Mouse (Mus musculus) layer of hippocampus, postnatal 14 days (tissue): Measurements from ENCODE around the gene Gm49384. TPM values are rescaled to one million over a fixed set of nuclear protein-coding genes. Genes with fewer than 3 reads are reported as not detected.
A peak's percentile ranks its signal among the peaks of the same experiment; 100 is the strongest.

Source experiments
- DNase-seq, 2 experiments: peaks; one replicate each; pipeline ENCODE4 v3.0.0; 2021 to 2022; ENCODE audit warnings: low spot score in 2 of 2, mixed read lengths in 1 of 2
- total RNA-seq, 2 experiments: library from RNA; stranded (reverse); gene quantifications; 2 replicates each; pipeline ENCODE4 v1.2.3; 2021

Gm49384 gene
- total RNA-seq, 2 experiments from 2014 or later: 3.8 to 4.0 TPM

GRCm38 (mm10) chr12:69207926-69208325 lies 3.9 kb upstream of the Gm49384 start:
- no peak for DNase-seq

GRCm38 (mm10) chr12:69207396-69207795 lies 3.3 kb upstream of the Gm49384 start:
- DNase-seq: no peak

- DNase-seq: no peak
Measured at GRCm38 (mm10) chr12:69198985-69199384, 5.1 kb downstream of the Gm49384 start.

- peak; percentile 61 to 69 for DNase-seq
Measured at GRCm38 (mm10) chr12:69198164-69198535, 5.9 kb downstream of the Gm49384 start, which contains the start of gene Dnaaf2. TSS of gene Dnaaf2 (minus strand) at chr12:69198429.

GRCm38 (mm10) chr12:69197378-69198163 lies 6.5 kb downstream of the Gm49384 start:
- DNase-seq: peak; percentile 40 to 43

- DNase-seq: peak; percentile 64 to 66
Measured at GRCm38 (mm10) chr12:69196444-69197377, 7.4 kb downstream of the Gm49384 start, which contains the start of gene Gm49383. TSS of gene Gm49383 (minus strand) at chr12:69197104.

- no peak for DNase-seq
Measured at GRCm38 (mm10) chr12:69192637-69193036, 11.4 kb downstream of the Gm49384 start.

- no peak for DNase-seq
Measured at GRCm38 (mm10) chr12:69191396-69191795, 12.7 kb downstream of the Gm49384 start.

- no peak for DNase-seq
Measured at GRCm38 (mm10) chr12:69190522-69190921, 13.5 kb downstream of the Gm49384 start.

GRCm38 (mm10) chr12:69190074-69190473 lies 14.0 kb downstream of the Gm49384 start:
- DNase-seq: no peak

GRCm38 (mm10) chr12:69186811-69187471 lies 17.1 kb downstream of the Gm49384 start:
- no peak for DNase-seq

- no peak for DNase-seq
Measured at GRCm38 (mm10) chr12:69185371-69185770, 18.7 kb downstream of the Gm49384 start.

- DNase-seq: peak in 1 of 2 experiments; percentile 47
Measured at GRCm38 (mm10) chr12:69184342-69185295, 19.4 kb downstream of the Gm49384 start.

- peak; percentile 99 for DNase-seq
Measured at GRCm38 (mm10) chr12:69183583-69184308, 20.3 kb downstream of the Gm49384 start, which contains the start of the genes Rpl36al and Mgat2. TSS of gene Rpl36al (minus strand) at chr12:69184083. TSS of gene Mgat2 (plus strand) at chr12:69184157.

GRCm38 (mm10) chr12:69181800-69182199 lies 22.3 kb downstream of the Gm49384 start:
- DNase-seq: no peak

GRCm38 (mm10) chr12:69179371-69179770 lies 24.7 kb downstream of the Gm49384 start:
- no peak for DNase-seq

GRCm38 (mm10) chr12:69177526-69177925 lies 26.5 kb downstream of the Gm49384 start:
- DNase-seq: no peak

- DNase-seq: no peak
Measured at GRCm38 (mm10) chr12:69175975-69176374, 28.1 kb downstream of the Gm49384 start.

- no peak for DNase-seq
Measured at GRCm38 (mm10) chr12:69171307-69171706, 32.8 kb downstream of the Gm49384 start.
